Mouse (Mus musculus) Muller cell, postnatal 12 days (primary cell): ENCODE data around the gene Snx29.
"Not testable (repeated sequence)": the region's sequence is repeated elsewhere in the genome, so short reads cannot be mapped to it uniquely, and the experiment has no call there.

ENCODE experiments used
- DNase-seq: peaks from one replicate; pipeline ENCODE4 v3.0.0-alpha.2; 2015; ENCODE audit errors: inconsistent ontology term

The Snx29 gene

DNA sequence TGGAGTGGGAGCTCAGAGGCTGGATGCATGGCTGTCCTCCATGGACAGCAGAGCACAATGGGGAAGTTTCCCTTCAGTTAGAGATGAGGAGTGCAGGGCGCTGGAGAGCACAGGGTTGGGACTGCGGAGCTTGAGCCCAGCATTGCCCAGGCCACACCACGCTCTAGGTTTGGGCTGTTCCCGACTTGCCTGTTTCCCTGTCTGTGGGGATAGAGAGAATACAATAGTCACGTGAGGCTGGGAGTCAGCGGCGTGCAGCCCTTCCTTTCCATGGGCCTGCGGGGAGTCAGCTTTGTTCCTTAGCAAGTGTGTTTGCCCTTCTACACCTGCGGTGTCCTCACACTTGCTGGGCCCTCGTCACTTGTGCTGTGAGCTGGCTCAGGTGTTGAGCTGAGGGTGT, 37.2 kb downstream of the Snx29 start:
- no peak for DNase-seq

- DNase-seq = not testable (repeated sequence)
These were observed 37.9 kb downstream of the Snx29 start for GRCm38 (mm10) chr16:11360576-11360975.

- peak; percentile 72 for DNase-seq
These were observed 42.9 kb downstream of the Snx29 start for GRCm38 (mm10) chr16:11365626-11366025.

DNA sequence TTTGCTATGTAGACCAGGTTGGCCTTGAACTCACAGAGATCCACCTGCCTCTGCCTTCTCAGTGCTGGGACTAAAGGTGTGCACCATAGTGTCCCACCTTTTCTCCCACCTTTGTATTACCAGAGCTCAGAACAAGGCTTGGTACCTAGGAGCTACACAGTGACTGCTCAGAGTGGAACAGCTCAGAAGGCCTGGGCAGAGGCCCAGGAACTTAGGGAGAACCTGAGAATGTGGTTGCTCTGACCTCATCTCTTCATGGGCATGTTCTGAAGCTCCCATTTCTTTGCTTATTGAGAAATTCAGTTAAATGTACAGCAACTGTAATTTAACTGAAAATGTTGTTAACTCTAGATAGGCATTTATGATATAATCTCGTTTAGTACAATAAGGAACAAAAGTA, 44.1 kb downstream of the Snx29 start:
- DNase-seq = no peak

GRCm38 (mm10) chr16:11368412-11368811, 45.7 kb downstream of the Snx29 start:
- DNase-seq = no peak

DNA sequence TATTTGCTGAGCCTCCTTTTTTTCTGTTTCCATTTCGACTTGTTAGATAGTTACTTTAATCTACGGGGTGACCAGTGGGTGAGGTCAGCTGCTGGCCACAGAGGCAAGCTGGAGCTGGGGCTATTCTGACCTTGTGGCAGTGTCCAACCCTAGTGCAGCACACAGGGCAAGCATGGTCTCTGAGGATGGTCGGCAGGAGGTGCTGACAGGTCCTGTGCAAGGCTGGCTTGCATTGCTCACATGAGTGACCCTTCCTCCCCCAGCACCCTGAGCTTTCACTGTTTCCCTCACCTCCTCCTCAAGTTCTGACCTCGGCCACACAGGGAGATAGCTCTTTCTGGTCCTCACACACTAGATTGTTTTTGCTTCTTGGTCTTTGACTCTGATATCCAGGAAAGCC, 46.5 kb downstream of the Snx29 start:
- DNase-seq = no peak

GRCm38 (mm10) chr16:11369642-11370041, 46.9 kb downstream of the Snx29 start:
- DNase-seq = peak; percentile 54

GRCm38 (mm10) chr16:11370132-11370544, 47.4 kb downstream of the Snx29 start:
- DNase-seq = peak; percentile 46

DNA sequence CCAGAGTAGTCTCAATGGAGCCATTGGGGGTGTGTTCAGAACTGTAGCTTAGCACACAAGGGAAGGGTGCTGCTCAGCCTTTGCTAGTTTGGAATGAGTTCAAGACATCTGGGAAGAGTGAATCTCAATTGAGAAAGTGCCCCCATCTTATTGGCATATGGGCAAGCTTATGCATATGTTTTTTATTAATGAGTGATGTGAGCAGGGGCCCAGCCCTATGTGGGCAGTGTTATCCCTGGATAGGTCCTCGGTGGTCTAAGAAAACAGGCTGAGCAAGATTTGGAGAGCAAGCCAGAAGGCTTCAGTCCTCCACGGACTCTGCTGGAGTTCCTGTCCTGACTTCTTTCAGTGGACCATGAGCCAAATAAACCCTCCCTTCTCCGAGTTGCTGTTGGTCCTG, 56.6 kb downstream of the Snx29 start:
- no peak for DNase-seq

GRCm38 (mm10) chr16:11380038-11380437, 57.3 kb downstream of the Snx29 start:
- no peak for DNase-seq

DNA sequence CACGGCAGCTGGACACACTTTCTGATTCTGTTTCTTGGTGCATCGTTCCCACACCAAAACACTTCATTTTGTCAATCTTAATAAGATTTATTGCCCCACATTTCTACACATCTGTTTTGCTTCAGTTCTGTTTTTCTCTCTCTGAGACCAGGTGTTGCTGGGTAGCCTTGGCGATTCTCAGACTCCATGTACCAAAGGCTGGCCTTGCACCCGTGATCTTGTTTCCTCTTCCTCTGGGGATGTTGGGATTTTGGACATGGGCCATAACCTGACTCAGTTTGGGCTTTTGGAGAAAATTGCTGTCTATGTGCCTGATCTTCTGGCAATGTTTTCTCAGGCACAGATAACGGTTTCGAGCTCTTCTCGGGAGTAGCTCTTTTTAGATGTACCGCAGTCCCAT, 58.2 kb downstream of the Snx29 start:
- no peak for DNase-seq

GRCm38 (mm10) chr16:11384361-11384760, 61.7 kb downstream of the Snx29 start:
- DNase-seq = no peak

- no peak for DNase-seq
These were observed 62.4 kb downstream of the Snx29 start for GRCm38 (mm10) chr16:11385150-11385549.

GRCm38 (mm10) chr16:11385798-11386197, 63.1 kb downstream of the Snx29 start:
- no peak for DNase-seq

- no peak for DNase-seq
These were observed 63.5 kb downstream of the Snx29 start for GRCm38 (mm10) chr16:11386221-11386620.

DNA sequence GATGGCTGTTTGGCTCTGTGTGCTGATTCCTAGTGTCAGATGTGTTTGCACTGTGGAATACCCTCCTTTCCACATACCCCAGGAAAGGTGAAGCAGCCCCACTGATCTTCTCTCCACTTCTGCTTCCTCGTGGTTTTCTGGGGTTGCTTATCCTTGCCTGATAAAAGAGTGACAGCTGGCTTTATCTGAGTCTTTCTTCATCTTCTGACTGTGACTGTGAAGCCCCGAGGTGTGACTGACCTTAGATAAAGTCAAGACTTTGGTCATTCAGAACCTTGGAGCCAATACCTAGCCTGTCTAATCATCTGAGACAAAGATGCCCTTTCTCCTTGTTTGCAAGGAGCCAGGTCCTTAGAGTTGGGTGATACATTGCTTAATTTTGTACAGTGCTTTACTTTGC, 65.4 kb downstream of the Snx29 start:
- no peak for DNase-seq

DNA sequence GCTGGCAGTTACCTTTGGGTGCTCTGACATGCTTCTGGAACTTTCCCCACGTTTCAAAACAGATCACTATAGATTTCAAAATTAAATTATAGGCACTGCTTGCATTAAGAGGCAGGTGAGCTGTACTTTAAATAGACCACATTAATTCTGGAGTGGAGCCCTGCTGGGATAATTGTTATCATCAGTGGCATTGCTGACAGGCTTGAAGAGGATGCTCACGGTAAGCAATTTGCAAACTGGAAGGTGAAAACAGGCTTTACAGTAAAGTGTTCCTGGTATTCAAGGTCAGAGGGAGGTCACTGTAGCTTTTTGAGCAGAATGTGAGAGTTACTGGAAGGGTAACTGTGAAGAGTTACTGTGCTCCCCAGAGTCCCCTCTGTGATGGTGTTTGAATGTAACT, 66.6 kb downstream of the Snx29 start:
- DNase-seq = no peak

DNA sequence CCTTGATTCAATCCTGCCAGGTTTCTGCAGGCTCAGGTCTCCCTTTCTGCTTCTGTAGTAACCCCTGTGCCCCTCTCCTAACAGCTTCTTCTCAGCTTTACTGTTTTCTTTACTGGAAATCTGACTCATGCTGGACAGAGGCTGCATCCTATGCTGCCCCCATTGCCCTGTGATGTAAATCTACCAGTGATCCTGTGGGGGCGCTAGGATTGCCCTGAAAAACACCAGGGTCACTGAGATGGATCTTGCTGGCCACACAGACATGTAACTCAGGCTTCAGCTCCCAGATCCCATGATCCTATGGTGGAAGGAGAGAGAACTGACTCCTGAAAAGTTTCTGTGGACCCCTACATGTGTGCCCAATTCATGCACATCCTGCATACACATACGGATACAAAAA, 73.9 kb downstream of the Snx29 start:
- no peak for DNase-seq

- no peak for DNase-seq
These were observed 76.7 kb downstream of the Snx29 start for GRCm38 (mm10) chr16:11399386-11399785.

DNA sequence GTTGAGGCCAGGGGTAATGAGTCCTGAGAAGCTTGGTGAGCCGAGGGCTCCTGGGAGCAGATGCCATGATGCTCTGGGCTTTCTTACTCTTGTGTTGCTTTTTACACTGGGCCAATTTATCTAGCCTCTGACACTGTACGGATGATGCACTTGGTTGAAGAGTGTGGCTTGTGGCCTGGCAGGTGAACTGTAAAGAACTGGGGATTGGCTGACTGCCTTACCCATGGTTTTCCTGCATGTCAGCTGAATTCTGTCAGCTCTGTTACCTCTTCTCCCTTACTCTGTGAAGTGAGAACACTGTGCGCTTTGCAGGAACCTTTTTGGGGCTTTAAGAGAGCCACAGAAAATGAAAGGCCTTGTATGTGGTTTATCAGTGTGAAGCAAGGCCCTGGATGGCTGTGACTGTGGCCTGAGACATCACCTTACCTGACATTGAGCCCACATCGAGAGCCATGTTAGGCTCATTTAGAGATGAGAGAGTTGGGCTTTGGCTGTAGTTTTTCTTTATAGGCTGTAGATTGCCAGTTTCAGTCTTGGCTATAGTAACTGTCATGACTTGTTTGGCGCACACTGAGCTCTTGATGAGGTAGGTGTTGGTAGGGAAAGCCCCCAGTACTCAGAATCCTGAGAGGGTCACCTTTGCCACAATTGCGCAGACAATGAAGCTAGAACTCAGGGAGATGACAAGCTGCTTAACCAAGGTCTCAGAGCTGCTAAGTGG, 77.3 kb downstream of the Snx29 start:
- DNase-seq = no peak

- DNase-seq = no peak
These were observed 78.2 kb downstream of the Snx29 start for GRCm38 (mm10) chr16:11400936-11401335.

- no peak for DNase-seq
These were observed 82.5 kb downstream of the Snx29 start for GRCm38 (mm10) chr16:11405193-11405592.

GRCm38 (mm10) chr16:11406201-11406600, 83.5 kb downstream of the Snx29 start:
- no peak for DNase-seq

- DNase-seq = no peak
These were observed 83.9 kb downstream of the Snx29 start for GRCm38 (mm10) chr16:11406622-11407021.
